Mouse (Mus musculus): Measurements from ENCODE around the gene Retreg3.

GRCm38 (mm10) chr11:101112186-101112585 is 7.5 kb downstream of the Retreg3 start:
- TF ChIP-seq POLR2A (IDR thresholded peaks at IDR 0.05; ENCODE audit: extremely low read depth, insufficient read depth, low read length) (no peak), CTCF (IDR thresholded peaks at IDR 0.05; ENCODE audit: low read depth, low read length) (no peak)
